Mouse (Mus musculus): Measurements from ENCODE around the gene Wfdc3. TPM values are rescaled to one million over a fixed set of nuclear protein-coding genes. Genes with fewer than 3 reads are reported as not detected.
A peak's percentile ranks its signal among the peaks of the same experiment; 100 is the strongest.

Wfdc3 gene
- polyA plus RNA-seq, 1 experiment, result not detected

DNA sequence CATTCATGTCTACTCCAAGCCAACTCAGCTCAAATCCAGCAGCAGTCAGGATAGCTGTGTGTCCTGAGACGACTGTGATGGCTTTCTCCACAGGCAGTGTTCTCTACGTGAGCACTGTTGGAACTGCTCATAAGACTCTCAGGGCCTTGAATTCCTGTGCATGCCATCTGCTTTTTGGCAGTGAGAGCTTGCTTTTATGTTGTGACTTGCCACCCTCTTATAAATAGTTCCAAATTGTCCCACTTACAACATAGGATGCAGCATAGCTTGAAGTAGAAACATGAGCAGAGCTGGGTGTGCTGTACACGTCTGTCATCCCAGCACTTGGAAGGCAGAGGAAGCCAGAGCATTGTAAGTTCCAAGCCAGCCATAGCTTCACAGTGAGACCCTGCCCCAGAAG is 20.1 kb upstream of the Wfdc3 start:
- H3K4me1 ChIP-seq, result peaks cover 44% of the 10 kb centered on the region
- TF ChIP-seq FLI1 (IDR thresholded peaks at IDR 0.05; ENCODE audit: low read length), result no peak
- no peak for TF ChIP-seq GATA1 (IDR thresholded peaks at IDR 0.05; ENCODE audit: borderline replicate concordance, low read length)
- H3K9me3 ChIP-seq, result no peaks in the 10 kb centered on the region
- no peak overlapping the region for H3K4me3 ChIP-seq (replicated peaks)
- peaks cover 72% of the 10 kb centered on the region for H3K36me3 ChIP-seq (replicated peaks; ENCODE audit: low read length)
- H3K27me3 ChIP-seq (replicated peaks), result no peaks in the 10 kb centered on the region

DNA sequence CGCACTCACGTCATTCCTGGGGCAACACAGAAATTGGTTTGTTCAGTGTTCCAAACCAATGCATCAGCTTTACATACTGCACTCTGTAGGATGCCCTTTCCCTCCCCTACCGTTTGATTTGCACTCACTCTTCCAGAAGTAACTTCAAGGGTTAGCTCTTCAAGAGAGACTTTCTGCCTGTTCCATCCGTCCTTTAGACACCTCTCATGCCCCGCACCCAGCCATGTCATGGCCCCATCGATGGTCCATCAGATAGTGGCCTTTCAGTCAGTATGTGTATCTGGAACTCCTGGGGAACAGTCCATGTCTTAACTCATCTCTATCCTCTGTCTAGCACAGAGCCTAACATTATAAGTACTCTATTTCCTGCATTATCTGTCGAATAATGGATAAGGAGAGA is 16.9 kb upstream of the Wfdc3 start:
- Histone ChIP-seq H3K36me3 (replicated peaks; ENCODE audit: low read length) (peaks cover 93% of the 10 kb centered on the region), H3K4me3 (replicated peaks) (no peak overlapping the region), H3K4me1 (peaks cover 43% of the 10 kb centered on the region), H3K27me3 (replicated peaks) (no peaks in the 10 kb centered on the region), H3K9me3 (no peaks in the 10 kb centered on the region)
- TF ChIP-seq GATA1 (IDR thresholded peaks at IDR 0.05; ENCODE audit: borderline replicate concordance, low read length) (no peak), FLI1 (IDR thresholded peaks at IDR 0.05; ENCODE audit: low read length) (no peak)

DNA sequence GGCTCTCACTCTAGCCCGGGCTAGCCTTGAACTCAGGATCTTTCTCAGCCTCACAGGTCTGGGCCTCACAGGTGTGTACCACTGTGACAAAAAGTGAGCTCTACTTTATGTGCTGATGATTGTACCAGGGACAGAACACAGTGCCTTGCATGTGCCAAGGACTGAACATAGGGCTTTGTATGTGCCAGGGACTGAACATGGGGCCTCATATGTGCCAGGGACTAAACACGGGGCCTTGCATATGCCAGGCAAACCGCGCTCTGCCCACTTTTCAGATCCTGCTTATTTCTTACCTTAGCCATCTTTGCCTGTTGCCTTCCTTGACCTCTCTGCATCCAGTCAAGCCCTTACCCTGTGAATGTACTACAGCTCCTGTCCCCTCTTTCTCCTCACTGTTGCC is 16.2 kb upstream of the Wfdc3 start:
- Histone ChIP-seq H3K4me1 (peaks cover 38% of the 10 kb centered on the region), H3K36me3 (replicated peaks; ENCODE audit: low read length) (peaks cover 93% of the 10 kb centered on the region)

DNA sequence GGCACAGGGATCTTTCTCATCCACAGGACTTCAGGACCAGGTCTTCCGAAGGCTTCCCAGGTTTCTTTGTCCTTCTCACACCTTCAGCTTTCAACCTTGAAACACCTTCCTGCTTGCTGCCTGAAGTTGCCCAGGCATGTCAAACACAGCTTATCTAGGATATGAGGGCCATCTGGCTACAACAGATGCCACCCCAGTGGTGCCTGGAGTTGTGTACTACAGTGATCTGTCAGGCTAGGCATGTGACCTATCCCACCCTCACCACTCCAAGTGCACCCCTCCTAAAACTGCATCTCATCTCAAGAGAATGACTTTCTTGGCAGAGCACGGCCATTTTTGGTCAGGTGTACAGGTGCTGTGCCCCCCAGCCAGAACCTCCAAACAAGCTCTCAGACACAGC is 15.8 kb upstream of the Wfdc3 start:
- H3K4me3 ChIP-seq (replicated peaks), result no peak overlapping the region
- H3K4me1 ChIP-seq, result peaks cover 38% of the 10 kb centered on the region
- H3K9me3 ChIP-seq, result no peaks in the 10 kb centered on the region
- H3K27me3 ChIP-seq (replicated peaks), result no peaks in the 10 kb centered on the region
- TF ChIP-seq GATA1 (IDR thresholded peaks at IDR 0.05; ENCODE audit: borderline replicate concordance, low read length) (no peak), FLI1 (IDR thresholded peaks at IDR 0.05; ENCODE audit: low read length) (no peak)
- peaks cover 94% of the 10 kb centered on the region for H3K36me3 ChIP-seq (replicated peaks; ENCODE audit: low read length)

More for the DNA sequence above, 16.2 kb upstream of the Wfdc3 start:
- H3K4me3 ChIP-seq (replicated peaks), result no peak overlapping the region
- H3K9me3 ChIP-seq, result no peaks in the 10 kb centered on the region
- no peaks in the 10 kb centered on the region for H3K27me3 ChIP-seq (replicated peaks)
- TF ChIP-seq GATA1 (IDR thresholded peaks at IDR 0.05; ENCODE audit: borderline replicate concordance, low read length) (no peak), FLI1 (IDR thresholded peaks at IDR 0.05; ENCODE audit: low read length) (no peak)

DNA sequence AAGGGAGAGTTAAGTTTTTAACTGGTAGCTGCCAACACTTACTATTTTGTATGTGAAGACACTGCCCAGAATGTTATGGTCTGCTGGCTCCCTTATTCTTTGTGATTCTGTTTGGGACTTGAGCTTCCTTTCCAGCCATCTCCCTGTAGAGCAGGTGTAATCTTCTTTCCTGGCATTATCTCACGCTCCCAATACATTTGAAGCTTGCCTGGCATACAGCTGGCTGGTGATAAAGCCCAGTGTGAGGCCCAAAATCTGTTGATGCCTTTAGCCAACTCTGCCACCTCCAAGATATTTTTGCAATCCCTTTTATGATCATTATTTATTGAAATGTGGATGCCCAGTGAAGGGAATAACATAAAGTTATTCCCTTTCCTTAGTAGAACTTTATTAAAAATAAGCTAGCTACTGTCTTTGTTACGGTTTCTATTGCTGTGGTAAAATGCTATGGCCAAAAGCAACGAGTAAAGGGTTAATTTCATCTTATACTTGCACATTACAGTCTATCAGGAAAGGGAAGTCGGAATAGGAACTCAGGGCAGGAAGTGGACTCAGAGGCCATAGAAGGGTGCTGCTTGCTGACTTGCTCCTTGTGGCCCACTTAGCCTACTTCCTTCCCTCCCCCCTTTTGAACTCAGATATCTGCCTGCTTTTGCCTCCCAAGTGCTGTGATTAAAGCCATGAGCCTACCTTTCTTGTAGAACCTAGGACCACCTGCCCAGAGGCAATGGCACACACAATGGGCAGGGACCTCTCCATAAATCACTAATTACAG is 14.5 kb upstream of the Wfdc3 start:
- Histone ChIP-seq H3K9me3 (no peaks in the 10 kb centered on the region), H3K36me3 (replicated peaks; ENCODE audit: low read length) (peaks cover 94% of the 10 kb centered on the region), H3K4me3 (replicated peaks) (no peak overlapping the region), H3K27me3 (replicated peaks) (no peaks in the 10 kb centered on the region), H3K4me1 (peaks cover 38% of the 10 kb centered on the region)
- TF ChIP-seq FLI1 (IDR thresholded peaks at IDR 0.05; ENCODE audit: low read length) (no peak), GATA1 (IDR thresholded peaks at IDR 0.05; ENCODE audit: borderline replicate concordance, low read length) (no peak)

DNA sequence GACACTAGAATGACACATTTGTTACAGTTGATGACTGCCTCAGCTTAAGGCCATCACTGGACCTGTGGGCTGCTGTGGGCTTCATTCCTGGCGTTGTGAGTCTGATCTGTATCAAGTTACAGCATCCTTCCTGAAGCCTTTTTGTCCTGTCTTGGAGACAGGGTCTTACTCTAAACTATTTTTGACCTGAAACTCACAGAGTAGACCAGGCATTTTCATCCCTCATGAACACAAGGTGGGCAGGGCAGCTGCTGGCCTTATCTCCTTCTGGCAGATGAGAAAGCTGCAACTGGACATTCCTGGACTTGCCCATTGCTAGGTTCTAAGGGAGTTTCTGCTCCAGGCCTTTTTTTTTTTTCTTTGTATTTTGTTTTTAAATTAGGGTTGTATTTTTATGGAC is 13.0 kb upstream of the Wfdc3 start:
- Histone ChIP-seq H3K4me3 (replicated peaks) (no peak overlapping the region), H3K27me3 (replicated peaks) (no peaks in the 10 kb centered on the region), H3K36me3 (replicated peaks; ENCODE audit: low read length) (peaks cover 100% of the 10 kb centered on the region), H3K9me3 (no peaks in the 10 kb centered on the region), H3K4me1 (peaks cover 45% of the 10 kb centered on the region)
- TF ChIP-seq GATA1 (IDR thresholded peaks at IDR 0.05; ENCODE audit: borderline replicate concordance, low read length), result no peak
- TF ChIP-seq FLI1 (IDR thresholded peaks at IDR 0.05; ENCODE audit: low read length), result no peak

DNA sequence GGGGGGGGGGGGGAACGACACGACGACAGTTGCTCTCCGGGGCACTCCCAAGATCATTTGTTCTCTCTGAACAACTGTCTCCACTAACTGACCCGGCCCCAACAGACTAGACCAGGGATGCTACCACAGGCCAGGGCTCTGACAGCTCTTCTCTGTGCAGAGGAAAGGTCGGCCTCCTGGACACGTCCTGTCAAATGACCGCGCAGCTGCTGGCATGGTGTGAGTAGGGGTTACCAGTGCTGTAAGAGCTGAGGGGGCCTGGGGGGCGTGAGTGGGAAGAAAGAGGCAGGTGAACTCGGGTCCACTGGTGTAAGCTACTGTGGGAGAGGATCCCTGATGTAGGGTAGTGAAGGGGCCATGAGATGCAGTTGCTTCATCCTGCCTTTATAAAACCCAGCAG is 12.1 kb upstream of the Wfdc3 start:
- Histone ChIP-seq H3K36me3 (replicated peaks; ENCODE audit: low read length) (peaks cover 100% of the 10 kb centered on the region), H3K9me3 (no peaks in the 10 kb centered on the region), H3K27me3 (replicated peaks) (no peaks in the 10 kb centered on the region), H3K4me1 (peaks cover 46% of the 10 kb centered on the region), H3K4me3 (replicated peaks) (no peak overlapping the region)
- TF ChIP-seq FLI1 (IDR thresholded peaks at IDR 0.05; ENCODE audit: low read length) (no peak), GATA1 (IDR thresholded peaks at IDR 0.05; ENCODE audit: borderline replicate concordance, low read length) (no peak)

DNA sequence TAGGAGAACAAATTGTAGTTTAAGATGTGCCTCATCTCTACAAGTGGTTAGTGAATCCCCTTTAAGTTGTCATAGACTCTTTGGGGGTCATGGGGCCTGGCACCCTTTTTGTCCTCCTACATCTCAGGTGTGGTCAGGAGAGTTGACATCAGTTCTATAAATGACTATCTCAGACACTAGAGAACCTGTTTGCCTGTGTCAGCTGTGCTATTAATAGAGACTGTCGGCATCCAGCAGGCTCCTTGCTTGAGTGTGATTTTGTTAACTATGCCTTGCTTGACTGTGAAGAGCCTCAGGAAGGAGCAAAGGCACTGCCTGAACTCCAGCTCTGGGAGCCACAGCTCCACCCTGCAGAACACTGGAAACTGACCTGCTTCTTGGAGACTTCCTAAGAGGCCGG is 9.1 kb upstream of the Wfdc3 start:
- peaks cover 23% of the 10 kb centered on the region for H3K4me1 ChIP-seq
- H3K36me3 ChIP-seq (replicated peaks; ENCODE audit: low read length), result peaks cover 100% of the 10 kb centered on the region

DNA sequence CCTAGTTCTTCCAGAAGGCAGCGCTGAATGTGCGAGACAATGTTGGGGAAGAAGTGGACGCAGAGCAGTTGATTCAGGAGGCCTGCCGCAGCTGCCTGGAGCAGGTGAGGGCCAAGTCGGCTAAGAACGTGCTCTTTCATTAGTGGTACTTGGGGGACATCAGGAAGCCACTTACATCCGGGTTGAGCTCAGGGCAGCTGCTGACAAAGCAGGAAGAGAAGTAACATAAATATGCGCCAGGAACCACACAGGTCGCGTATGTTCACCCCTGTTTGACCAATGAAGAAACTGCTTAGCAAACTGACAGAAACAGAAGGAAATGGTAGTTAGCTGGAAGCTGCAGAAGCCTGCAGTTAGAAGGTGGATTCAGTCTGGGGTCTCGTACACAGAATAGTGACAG is 8.4 kb upstream of the Wfdc3 start:
- TF ChIP-seq FLI1 (IDR thresholded peaks at IDR 0.05; ENCODE audit: low read length) (no peak), GATA1 (IDR thresholded peaks at IDR 0.05; ENCODE audit: borderline replicate concordance, low read length) (no peak)
- H3K27me3 ChIP-seq (replicated peaks), result no peaks in the 10 kb centered on the region
- H3K9me3 ChIP-seq, result no peaks in the 10 kb centered on the region
- peaks cover 16% of the 10 kb centered on the region for H3K4me1 ChIP-seq
- H3K4me3 ChIP-seq (replicated peaks), result no peak overlapping the region
- H3K36me3 ChIP-seq (replicated peaks; ENCODE audit: low read length), result peaks cover 100% of the 10 kb centered on the region

More for the DNA sequence above, 9.1 kb upstream of the Wfdc3 start:
- Histone ChIP-seq H3K27me3 (replicated peaks) (no peaks in the 10 kb centered on the region), H3K9me3 (no peaks in the 10 kb centered on the region), H3K4me3 (replicated peaks) (no peak overlapping the region)
- TF ChIP-seq GATA1 (IDR thresholded peaks at IDR 0.05; ENCODE audit: borderline replicate concordance, low read length) (no peak), FLI1 (IDR thresholded peaks at IDR 0.05; ENCODE audit: low read length) (no peak)

DNA sequence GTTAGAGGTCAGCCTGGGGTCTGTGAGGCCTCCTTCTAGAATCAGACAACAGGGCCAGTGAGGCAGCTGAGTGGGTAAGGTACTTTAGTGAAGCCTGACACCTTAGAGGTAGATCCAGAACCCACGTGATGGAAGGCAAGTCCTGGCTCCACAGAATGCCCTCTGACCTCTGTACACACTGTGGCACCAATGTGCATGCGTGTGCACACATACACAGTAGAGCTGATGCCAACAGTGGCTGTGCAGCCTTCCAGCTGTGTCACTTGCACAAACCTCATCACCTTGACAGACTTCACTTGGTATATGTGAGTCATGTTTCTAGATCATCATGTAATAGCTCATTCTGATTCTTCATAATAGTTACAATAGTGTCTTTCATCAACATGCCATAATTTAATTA is 6.7 kb upstream of the Wfdc3 start:
- Histone ChIP-seq H3K9me3 (no peaks in the 10 kb centered on the region), H3K4me3 (replicated peaks) (peak overlapping the region; percentile 16), H3K27me3 (replicated peaks) (no peaks in the 10 kb centered on the region), H3K4me1 (peaks cover 20% of the 10 kb centered on the region), H3K36me3 (replicated peaks; ENCODE audit: low read length) (peaks cover 100% of the 10 kb centered on the region)
- TF ChIP-seq FLI1 (IDR thresholded peaks at IDR 0.05; ENCODE audit: low read length) (no peak), GATA1 (IDR thresholded peaks at IDR 0.05; ENCODE audit: borderline replicate concordance, low read length) (no peak)

All from megakaryocyte, embryonic 14.5 days (primary cell).